Mouse (Mus musculus) sigmoid colon, adult 10 weeks (tissue): Measurements from ENCODE around the gene Mterf1b. TPM values are rescaled to one million over a fixed set of nuclear protein-coding genes. Genes with fewer than 3 reads are reported as not detected.

Source experiments
- polyA plus RNA-seq: library from polyadenylated mRNA; stranded (reverse); fragments of 350-450 nt; fragmentation: Illumina TruSeq; extraction: RNeasy Lipid Tissue Mini Kit (QIAGEN cat#74804); gene quantifications from one replicate; pipeline ENCODE4 v1.2.3, GENCODE M21; 2014; ENCODE audit warnings: low read depth, low replicate concordance

Gene Mterf1b
- polyA plus RNA-seq: 12.3 TPM

DNA sequence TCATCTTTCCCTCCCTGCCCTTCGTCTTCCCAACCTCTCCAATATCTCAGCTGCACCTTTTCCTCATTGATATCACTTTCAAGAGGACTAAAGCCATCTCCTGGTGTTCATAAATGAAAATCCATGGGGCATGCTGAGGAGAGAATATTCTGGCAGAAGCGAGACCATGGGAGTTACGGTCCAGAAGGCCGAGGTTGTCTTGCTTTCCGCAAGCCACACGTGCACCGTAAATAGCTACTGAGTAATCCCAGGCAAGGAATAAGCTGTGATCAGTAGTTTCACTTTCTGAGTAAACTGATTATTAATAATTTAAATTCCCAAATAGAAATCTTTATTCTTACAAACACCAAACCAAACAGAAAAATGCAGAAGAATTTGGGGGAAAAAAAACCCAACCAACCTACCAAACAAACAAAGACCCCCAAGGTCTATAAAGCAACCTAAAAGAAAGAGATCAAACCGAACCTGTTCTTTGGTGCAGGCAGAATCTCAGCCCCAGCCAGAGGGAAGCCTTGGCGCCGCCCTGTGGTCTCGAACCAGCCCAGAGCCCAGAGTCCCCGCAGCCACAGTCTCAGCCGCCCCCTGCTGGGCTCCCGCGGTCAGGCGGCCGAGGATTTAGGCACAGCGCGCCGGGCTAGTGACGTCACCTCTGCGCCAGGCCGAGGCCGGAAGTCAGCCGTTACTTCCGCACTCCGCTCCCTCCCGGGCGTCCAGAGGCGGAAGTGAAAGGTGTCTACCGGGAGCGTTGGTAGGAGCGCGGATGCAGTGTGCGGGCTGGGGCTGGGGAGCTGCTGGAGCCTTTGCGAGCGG is at the start of gene Mterf1b:
TSS of gene Mterf1b (plus strand) at position 697 of the 810 bp plus-strand sequence.

Other genes starting within 250 kb of the Mterf1b start
- gene Cyp51, start 87.6 kb upstream of the Mterf1b start, polyA plus RNA-seq: 146 TPM